ENCODE assay signal across 8 mouse cellular contexts in genomic region chr7:24971972-24972893, GRCm38 (mm10). TPM values are rescaled to one million over a fixed set of nuclear protein-coding genes. Genes with fewer than 3 reads are reported as not detected.
DNase-seq lines count a peak whose midpoint lies in the region; ATAC-seq lines count a peak whose summit lies in the region.

Rabac1 (minus strand) TSS chr7:24972754.

- no peaks in the 10 kb centered on the region for H3K9me3 ChIP-seq in hindbrain, embryonic 15.5 days

- peak within 1 kb of the TSS; percentile 69 for H3K4me3 ChIP-seq in hindbrain, embryonic 15.5 days

- peak; percentile 90 for DNase-seq in T-cell, adult 2 months (ENCODE audit: low spot score)
- DNase-seq in cerebellum, postnatal 36 days, result peak; percentile 89 to 90
- DNase-seq in frontal cortex, postnatal 36 days (ENCODE audit: low spot score in 2 of 2), result peak; percentile 92 to 96
- peak; percentile 95 for DNase-seq in left cerebral cortex, adult 11 months (ENCODE audit: low spot score)
- DNase-seq in lung, postnatal 4 days, result peak; percentile 92 to 93
- DNase-seq in retina, postnatal 7 days (ENCODE audit: low read depth, low spot score), result peak; percentile 89
- peak; percentile 86 for DNase-seq in urinary bladder, adult 2 months (ENCODE audit: low spot score)

- peak; percentile 93 for ATAC-seq in hindbrain, embryonic 15.5 days (ENCODE audit: low FRiP score, low read depth)

- H3K27ac ChIP-seq in hindbrain, embryonic 15.5 days (replicated peaks), result peak within 1 kb of the TSS; percentile 82

- WGBS in hindbrain, embryonic 15.5 days, result under 1% methylated on average over 45 of the region's 45 CpGs

- peaks cover 1% of the 10 kb centered on the region for H3K36me3 ChIP-seq in hindbrain, embryonic 15.5 days

- peak within 1 kb of the TSS; percentile 67 for H3K4me2 ChIP-seq in hindbrain, embryonic 15.5 days

- peak within 1 kb of the TSS; percentile 72 for H3K9ac ChIP-seq in hindbrain, embryonic 15.5 days

- no peaks in the 10 kb centered on the region for H3K27me3 ChIP-seq in hindbrain, embryonic 15.5 days

- H3K4me1 ChIP-seq in hindbrain, embryonic 15.5 days (replicated peaks), result peaks cover 12% of the 10 kb centered on the region

RNA-seq across cellular contexts. Expression of gene Rabac1, which starts in this region (rescaled TPM):
- 302 and 308 TPM in 2 replicates for polyA plus RNA-seq in hindbrain, embryonic 15.5 days (2015; fragmentation: Nextera tagmentation; extraction: Ambion mirVana)
- 367 and 429 TPM in 2 replicates for polyA plus RNA-seq in urinary bladder, adult 2 months (2012; rRNA removed)

Comparison
In these comparisons a context has a peak if more than half of its experiments do, and no peak if none do; other contexts are left out.
1. Peak in every context shown above with its lines: DNase-seq, ATAC-seq, H3K4me3 ChIP-seq and H3K27ac ChIP-seq.